Comparison of ENCODE assay signal across 15 mouse cellular contexts in the genomic region with DNA sequence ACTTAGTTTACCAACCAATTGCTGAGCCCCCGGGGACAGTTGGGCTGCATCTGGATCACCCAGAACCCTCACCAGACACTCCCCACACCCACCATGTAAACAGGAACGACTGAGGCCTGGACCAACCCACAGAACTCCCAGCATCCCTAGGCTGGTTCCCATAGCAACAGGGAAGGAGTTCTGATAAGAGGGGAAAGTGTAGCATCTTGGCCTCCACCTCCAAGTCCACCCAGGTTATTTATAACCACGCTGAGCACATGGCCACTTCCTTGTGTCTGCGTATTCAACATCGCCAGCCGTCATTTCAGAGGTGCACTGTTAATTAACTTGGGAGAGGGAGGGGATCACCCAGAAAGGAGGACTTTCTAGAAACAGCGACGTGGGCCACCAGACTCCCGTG.
DNase-seq lines count a peak whose midpoint lies in the region; ATAC-seq and TF ChIP-seq lines count a peak whose summit lies in the region.
"Had no signal": no experiment of that assay in that cellular context is flagged by ENCODE, and none has a peak within 500 bp of the region (broad histone marks: within the 10 kb centered on the region; RNA-seq: fewer than 3 reads in every experiment).

No protein-coding gene starts in this region.

- peaks cover 24% of the 10 kb centered on the region for H3K4me1 ChIP-seq in forebrain, embryonic 12.5 days
- H3K4me1 ChIP-seq in forebrain, embryonic 11.5 days (replicated peaks; ENCODE audit: control insufficient read depth, insufficient read depth, low read length): 0 out of 2 replicates have a peak, but pooled peaks cover 2% of the 10 kb centered on the region
- peaks cover 36% of the 10 kb centered on the region for H3K4me1 ChIP-seq in kidney, embryonic 15.5 days
- H3K4me1 ChIP-seq in kidney, adult 2 months (ENCODE audit: control insufficient read depth, insufficient read depth, low read length): no peaks in the 10 kb centered on the region
- peaks cover 35% of the 10 kb centered on the region for H3K4me1 ChIP-seq in heart, embryonic 16.5 days (ENCODE audit: control insufficient read depth, insufficient read depth, low read length)
- H3K4me1 ChIP-seq in midbrain, embryonic 14.5 days (ENCODE audit: control insufficient read depth, insufficient read depth, low read length): peaks cover 12% of the 10 kb centered on the region

- DNase-seq in forebrain, embryonic 11.5 days (ENCODE audit: low spot score): no peak
- no peak for DNase-seq in kidney, adult 2 months
- DNase-seq in midbrain, embryonic 14.5 days: peak; percentile 46
- DNase-seq in retina, postnatal 1 day: no peak
- no peak for DNase-seq in adrenal gland, postnatal 4 days (ENCODE audit: low spot score in 2 of 2)
- DNase-seq: cerebellum, postnatal 36 days; kidney, postnatal 14 days; right cerebral cortex, postnatal 25 days; thymus, adult 18-20 months had no signal

- TF ChIP-seq POLR2A in kidney, adult 2 months (IDR thresholded peaks at IDR 0.05; ENCODE audit: low read depth, low read length): no peak

- no peaks in the 10 kb centered on the region for H3K36me3 ChIP-seq in forebrain, embryonic 12.5 days (replicated peaks)
- H3K36me3 ChIP-seq in forebrain, embryonic 11.5 days (ENCODE audit: control insufficient read depth, insufficient read depth, low read length): no peaks in the 10 kb centered on the region
- H3K36me3 ChIP-seq in kidney, embryonic 15.5 days: 0 out of 2 replicates have a peak, but pooled peaks cover 3% of the 10 kb centered on the region
- H3K36me3 ChIP-seq in kidney, adult 2 months (ENCODE audit: control insufficient read depth, insufficient read depth, low read length): no peaks in the 10 kb centered on the region
- H3K36me3 ChIP-seq in heart, embryonic 16.5 days (ENCODE audit: control insufficient read depth, insufficient read depth): peaks cover 2% of the 10 kb centered on the region
- H3K36me3 ChIP-seq in midbrain, embryonic 14.5 days (ENCODE audit: control insufficient read depth, insufficient read depth, low read length): no peaks in the 10 kb centered on the region
- H3K36me3 ChIP-seq: neural tube, embryonic 12.5 days had no signal

- no peak for TF ChIP-seq CTCF in kidney, adult 2 months (conservative IDR thresholded peaks at IDR 0.05; ENCODE audit: insufficient read depth, insufficient read length, low read depth, low read length)

- H3K27ac ChIP-seq in forebrain, embryonic 12.5 days: 0 out of 2 replicates have a peak overlapping the region, but pooled peaks have one; percentile 13
- no peak overlapping the region for H3K27ac ChIP-seq in forebrain, embryonic 11.5 days (ENCODE audit: low read depth, low read length)
- peak overlapping the region; percentile 37; the same call in 1 of the 2 replicates for H3K27ac ChIP-seq in kidney, embryonic 15.5 days
- H3K27ac ChIP-seq in kidney, adult 2 months (ENCODE audit: insufficient read depth, low read depth, low read length): no peak overlapping the region
- 0 out of 2 replicates have a peak overlapping the region, but pooled peaks have one; percentile 26 for H3K27ac ChIP-seq in heart, embryonic 16.5 days (ENCODE audit: low read length)
- no peak overlapping the region for H3K27ac ChIP-seq in midbrain, embryonic 14.5 days (replicated peaks; ENCODE audit: low read depth, low read length)
- H3K27ac ChIP-seq: neural tube, embryonic 12.5 days had no signal

- H3K4me3 ChIP-seq in forebrain, embryonic 12.5 days (replicated peaks): no peak overlapping the region
- H3K4me3 ChIP-seq in forebrain, embryonic 11.5 days (ENCODE audit: low read depth, low read length): no peak overlapping the region
- no peak overlapping the region for H3K4me3 ChIP-seq in kidney, embryonic 15.5 days (replicated peaks)
- no peak overlapping the region for H3K4me3 ChIP-seq in kidney, adult 2 months (ENCODE audit: insufficient read depth, low read depth, low read length)
- H3K4me3 ChIP-seq in heart, embryonic 16.5 days (ENCODE audit: low read length): no peak overlapping the region
- no peak overlapping the region for H3K4me3 ChIP-seq in midbrain, embryonic 14.5 days (replicated peaks; ENCODE audit: low read depth, low read length)
- H3K4me3 ChIP-seq: erythroblast, embryonic 14.5 days; neural tube, embryonic 12.5 days had no signal

- H3K4me2 ChIP-seq in forebrain, embryonic 12.5 days: no peak overlapping the region
- no peak overlapping the region for H3K4me2 ChIP-seq in forebrain, embryonic 11.5 days (ENCODE audit: low read depth, low read length, severe bottlenecking)
- H3K4me2 ChIP-seq in kidney, embryonic 15.5 days: no peak overlapping the region
- H3K4me2 ChIP-seq in heart, embryonic 16.5 days (ENCODE audit: low read depth, low read length): no peak overlapping the region
- H3K4me2 ChIP-seq in midbrain, embryonic 14.5 days (ENCODE audit: low read length): no peak overlapping the region
- H3K4me2 ChIP-seq: liver, embryonic 11.5 days; neural tube, embryonic 12.5 days had no signal

- H3K27me3 ChIP-seq in forebrain, embryonic 12.5 days: no peaks in the 10 kb centered on the region
- H3K27me3 ChIP-seq in forebrain, embryonic 11.5 days (ENCODE audit: control insufficient read depth, insufficient read depth, low read length): no peaks in the 10 kb centered on the region
- no peaks in the 10 kb centered on the region for H3K27me3 ChIP-seq in kidney, embryonic 15.5 days
- no peaks in the 10 kb centered on the region for H3K27me3 ChIP-seq in kidney, adult 2 months (replicated peaks; ENCODE audit: control insufficient read depth, insufficient read depth, low read length)
- no peaks in the 10 kb centered on the region for H3K27me3 ChIP-seq in heart, embryonic 16.5 days (ENCODE audit: control insufficient read depth, insufficient read depth, low read length)
- H3K27me3 ChIP-seq in midbrain, embryonic 14.5 days (ENCODE audit: control insufficient read depth, insufficient read depth, low read length): no peaks in the 10 kb centered on the region

- H3K9me3 ChIP-seq in forebrain, embryonic 12.5 days: no peaks in the 10 kb centered on the region
- H3K9me3 ChIP-seq in forebrain, embryonic 11.5 days (ENCODE audit: control insufficient read depth, low read length): no peaks in the 10 kb centered on the region
- H3K9me3 ChIP-seq in kidney, embryonic 15.5 days (replicated peaks): no peaks in the 10 kb centered on the region
- peaks cover 5% of the 10 kb centered on the region; the same call in 1 of the 2 replicates for H3K9me3 ChIP-seq in heart, embryonic 16.5 days (replicated peaks; ENCODE audit: control insufficient read depth, low read length)
- no peaks in the 10 kb centered on the region for H3K9me3 ChIP-seq in midbrain, embryonic 14.5 days (ENCODE audit: control insufficient read depth, low read length)

- WGBS in forebrain, embryonic 12.5 days: 55% methylated on average over 9 of the region's 9 CpGs
- 72% methylated on average over 9 of the region's 9 CpGs for WGBS in forebrain, embryonic 11.5 days
- WGBS in kidney, embryonic 15.5 days: 43% methylated on average over 9 of the region's 9 CpGs
- WGBS in kidney, adult 2 months: 41% methylated on average over 9 of the region's 9 CpGs
- 38% methylated on average over 9 of the region's 9 CpGs for WGBS in heart, embryonic 16.5 days
- WGBS in midbrain, embryonic 14.5 days: 64% methylated on average over 9 of the region's 9 CpGs

- no peak overlapping the region for H3K9ac ChIP-seq in forebrain, embryonic 12.5 days
- H3K9ac ChIP-seq in forebrain, embryonic 11.5 days (ENCODE audit: low read length): no peak overlapping the region
- no peak overlapping the region for H3K9ac ChIP-seq in kidney, embryonic 15.5 days
- peak overlapping the region; percentile 28; the same call in 1 of the 2 replicates for H3K9ac ChIP-seq in heart, embryonic 16.5 days (ENCODE audit: low read length)
- no peak overlapping the region for H3K9ac ChIP-seq in midbrain, embryonic 14.5 days (replicated peaks; ENCODE audit: low read length)
- H3K9ac ChIP-seq: neural tube, embryonic 12.5 days had no signal

- ATAC-seq in forebrain, embryonic 12.5 days (ENCODE audit: low FRiP score): no peak
- no peak for ATAC-seq in forebrain, embryonic 11.5 days (replicated peaks; ENCODE audit: low FRiP score)
- no peak for ATAC-seq in kidney, embryonic 15.5 days (replicated peaks; ENCODE audit: low FRiP score)
- no peak for ATAC-seq in heart, embryonic 16.5 days (replicated peaks; ENCODE audit: extremely low read depth, insufficient read depth, low FRiP score)
- ATAC-seq in midbrain, embryonic 14.5 days (ENCODE audit: low FRiP score, low TSS enrichment): no peak

Comparison
In these comparisons a context has a peak if more than half of its experiments do, and no peak if none do; other contexts are left out.
1. H3K27ac ChIP-seq: peak in forebrain, embryonic 12.5 days (single experiment), kidney, embryonic 15.5 days (single experiment) and heart, embryonic 16.5 days (single experiment); none in forebrain, embryonic 11.5 days (single experiment), kidney, adult 2 months (single experiment) and midbrain, embryonic 14.5 days (single experiment).